Mouse (Mus musculus) frontal cortex, adult (tissue): Measurements from ENCODE around the gene Bfsp2.

Experiments
- ATAC-seq: cut with Nextera tagmentation; 2 replicates; pipeline ENCODE4 v1.9.2; 2017; ENCODE audit warnings: mild to moderate bottlenecking, moderate library complexity, mixed read lengths; ENCODE audit not compliant: low TSS enrichment

The Bfsp2 gene

GRCm38 (mm10) chr9:103383576-103383975 lies 96.6 kb downstream of the Bfsp2 start:
- no peak for ATAC-seq

GRCm38 (mm10) chr9:103382989-103383388 lies 97.2 kb downstream of the Bfsp2 start:
- ATAC-seq: no peak

- no peak for ATAC-seq
Observed at GRCm38 (mm10) chr9:103380566-103380965, 99.7 kb downstream of the Bfsp2 start.

GRCm38 (mm10) chr9:103379199-103379598 lies 101.0 kb downstream of the Bfsp2 start:
- no peak for ATAC-seq

GRCm38 (mm10) chr9:103378686-103379085 lies 101.5 kb downstream of the Bfsp2 start:
- no peak for ATAC-seq

- no peak for ATAC-seq
Observed at GRCm38 (mm10) chr9:103376346-103377320, 103.6 kb downstream of the Bfsp2 start.
